Mouse (Mus musculus) kidney, adult 2 months (tissue): Measurements from ENCODE around the gene Maip1. TPM values are rescaled to one million over a fixed set of nuclear protein-coding genes. Genes with fewer than 3 reads are reported as not detected.

Experiments
- DNase-seq: peaks from one replicate; pipeline ENCODE4 v3.0.0; 2021
- H3K27ac ChIP-seq: fragments of 200-500 bp; 2 replicates; pipeline ENCODE4 v1.5.1; 2012; ENCODE audit warnings: low read depth, low read length, control low read depth, inconsistent platforms; ENCODE audit not compliant: insufficient read depth
- H3K27me3 ChIP-seq: fragments of 200-500 bp; replicated peaks from 2 replicates; pipeline ENCODE4 v1.6.1; 2012; ENCODE audit warnings: mild to moderate bottlenecking, moderate library complexity, low read length, inconsistent platforms; ENCODE audit not compliant: control insufficient read depth, insufficient read depth
- H3K36me3 ChIP-seq: fragments of 200-500 bp; 2 replicates; pipeline ENCODE4 v1.6.1; 2012; ENCODE audit warnings: mild to moderate bottlenecking, moderate library complexity, low read length, inconsistent platforms; ENCODE audit not compliant: control insufficient read depth, insufficient read depth
- H3K4me1 ChIP-seq: fragments of 200-500 bp; 2 replicates; pipeline ENCODE4 v1.6.1; 2011; ENCODE audit warnings: low read length; ENCODE audit not compliant: control insufficient read depth, insufficient read depth
- H3K4me3 ChIP-seq: fragments of 200-500 bp; 2 replicates; pipeline ENCODE4 v1.5.1; 2011; ENCODE audit warnings: mild to moderate bottlenecking, low read depth, low read length, control low read depth; ENCODE audit not compliant: insufficient read depth
- CTCF ChIP-seq: fragments of 200-500 bp; conservative IDR thresholded peaks from 2 replicates; pipeline ENCODE4 v1.5.1; 2011; ENCODE audit warnings: low read depth, mild to moderate bottlenecking, control low read depth, low read length, moderate library complexity, mixed read lengths; ENCODE audit not compliant: insufficient read depth, insufficient read length
- POLR2A ChIP-seq: fragments of 200-500 bp; IDR thresholded peaks from one replicate; pipeline ENCODE4 v1.6.1; 2011; ENCODE audit warnings: low read depth, low read length, control low read depth
- WGBS: fragments of 180-500 bp; shearing (Covaris S2); methylation state at CpG from one replicate; pipeline ENCODE4 v1.1.7; 2018; 5-methylcytosine and 5-hydroxymethylcytosine counted together
- polyA plus RNA-seq: library from polyadenylated mRNA; depleted of rRNA; stranded (reverse); fragments of >200 nt; gene quantifications from 2 replicates; pipeline ENCODE4 v1.2.3, GENCODE M21; 2012

Maip1 gene
- polyA plus RNA-seq, 1 experiment = 6.0 TPM

DNA sequence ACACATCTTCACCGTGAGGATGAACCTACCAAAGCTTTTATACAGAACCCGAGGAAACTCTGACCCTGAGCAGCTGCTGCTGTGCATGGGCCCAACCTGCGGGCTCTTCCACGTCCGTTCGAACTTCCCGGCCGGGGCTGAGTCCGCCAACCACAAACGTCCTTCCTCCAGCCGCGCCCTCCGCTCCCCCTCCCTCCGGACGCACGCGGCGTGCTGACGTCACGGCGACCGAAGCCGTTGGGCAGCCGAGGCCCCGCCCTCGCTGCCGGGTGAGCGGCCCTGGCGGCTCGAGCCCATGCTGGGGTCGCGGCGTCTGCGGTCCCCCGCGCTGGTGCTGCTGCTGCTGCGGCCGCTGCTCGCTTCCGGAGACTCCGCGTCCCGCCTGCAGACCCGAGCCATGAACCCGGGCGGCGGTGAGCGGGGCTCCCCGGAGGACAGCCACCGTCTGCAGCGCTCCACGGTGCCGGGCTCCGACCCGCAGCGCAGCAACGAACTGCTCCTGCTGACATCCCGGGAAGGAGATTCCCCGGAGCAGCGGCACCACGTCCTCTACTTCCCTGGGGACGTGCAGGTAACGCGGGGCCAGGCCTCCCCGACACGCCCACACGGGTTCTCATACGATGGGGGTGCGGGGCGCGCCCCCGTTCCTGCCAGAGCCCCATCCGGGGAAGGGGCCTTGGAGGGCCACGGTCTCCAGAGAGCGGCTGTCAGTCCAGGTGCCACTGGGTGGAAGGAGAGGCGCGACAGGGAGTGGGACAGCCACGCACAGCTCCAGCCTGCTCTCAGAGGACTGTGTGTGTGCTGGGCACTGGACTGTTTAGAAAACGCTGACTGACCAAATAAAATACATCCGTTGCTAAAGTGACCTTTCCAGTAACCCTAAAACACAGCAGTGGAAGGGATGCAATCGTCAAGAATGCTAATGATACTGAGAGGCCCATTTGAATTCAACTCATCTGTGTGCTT is 28.5 kb upstream of the Maip1 start, which contains the start of gene 1700066M21Rik:
Gene 1700066M21Rik, plus strand, starts transcription at position 245 of the 966 bp plus-strand sequence.
- H3K4me1 ChIP-seq = peaks cover 7% of the 10 kb centered on the region; the same call in 1 of the 2 replicates
- H3K36me3 ChIP-seq = no peaks in the 10 kb centered on the region
- 0 out of 2 replicates have a peak within 1 kb of the TSS, but pooled peaks have one; percentile 27 for H3K27ac ChIP-seq
- WGBS = under 1% methylated on average over 81 of the region's 81 CpGs
- TF ChIP-seq POLR2A (peak; percentile 51), CTCF (no peak)
- H3K27me3 ChIP-seq = no peaks in the 10 kb centered on the region
- peak within 1 kb of the TSS; percentile 87 for H3K4me3 ChIP-seq
- peak; percentile 96 for DNase-seq

GRCm38 (mm10) chr1:57386519-57386918 is 19.6 kb upstream of the Maip1 start:
- Histone ChIP-seq H3K4me3 (no peak overlapping the region), H3K27me3 (no peaks in the 10 kb centered on the region), H3K27ac (no peak overlapping the region), H3K4me1 (no peaks in the 10 kb centered on the region), H3K36me3 (no peaks in the 10 kb centered on the region)
- TF ChIP-seq POLR2A (no peak), CTCF (no peak)
- no peak for DNase-seq

- TF ChIP-seq POLR2A = no peak
- no peak for TF ChIP-seq CTCF
- Histone ChIP-seq H3K4me1 (no peaks in the 10 kb centered on the region), H3K27ac (no peak overlapping the region), H3K4me3 (no peak overlapping the region), H3K27me3 (no peaks in the 10 kb centered on the region), H3K36me3 (no peaks in the 10 kb centered on the region; the same call in 1 of the 2 replicates)
- no peak for DNase-seq
- 75% methylated on average over 2 of the region's 2 CpGs for WGBS
These were observed 18.3 kb upstream of the Maip1 start for GRCm38 (mm10) chr1:57387876-57388275.

DNA sequence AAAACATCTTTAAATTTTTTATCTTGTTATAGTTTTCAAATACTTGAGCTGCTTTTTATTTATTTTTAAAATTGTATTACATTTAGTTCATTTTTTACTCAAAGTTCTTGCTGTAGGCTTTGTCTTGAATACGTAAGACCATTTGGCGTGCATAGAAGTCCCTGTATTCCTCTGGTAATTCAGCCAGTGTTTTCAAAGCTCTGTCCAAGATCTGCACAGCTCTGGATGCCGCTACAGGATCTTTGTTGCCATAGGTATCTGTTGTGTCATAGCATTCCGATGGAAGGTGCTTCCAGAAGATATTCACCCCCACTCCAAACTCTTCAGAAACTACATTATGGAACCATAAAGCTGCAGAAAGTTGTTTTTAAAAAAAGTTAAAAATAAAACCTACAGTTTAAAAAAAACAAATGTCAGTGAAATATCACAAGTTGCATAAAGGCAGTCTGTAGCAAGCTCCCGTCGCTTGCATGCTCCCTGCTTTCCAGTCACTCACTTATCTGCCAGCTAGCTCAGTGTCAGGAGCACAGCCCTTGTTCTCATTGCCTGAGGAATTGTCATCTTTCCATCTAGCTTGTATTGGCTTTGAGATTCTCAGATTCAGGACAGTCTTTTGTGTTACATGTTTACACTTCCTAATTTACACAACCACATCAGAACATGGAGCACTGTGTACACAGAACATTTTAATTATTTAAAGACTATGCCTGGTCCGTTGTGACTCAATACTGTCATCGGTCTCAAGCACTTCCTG is 17.5 kb upstream of the Maip1 start:
- Histone ChIP-seq H3K4me1 (no peaks in the 10 kb centered on the region), H3K27ac (no peak overlapping the region), H3K4me3 (no peak overlapping the region), H3K27me3 (no peaks in the 10 kb centered on the region), H3K36me3 (no peaks in the 10 kb centered on the region; the same call in none of the 2 replicates)
- 92% methylated on average over 8 of the region's 8 CpGs for WGBS
- no peak for TF ChIP-seq CTCF
- TF ChIP-seq POLR2A = no peak
- DNase-seq = no peak

DNA sequence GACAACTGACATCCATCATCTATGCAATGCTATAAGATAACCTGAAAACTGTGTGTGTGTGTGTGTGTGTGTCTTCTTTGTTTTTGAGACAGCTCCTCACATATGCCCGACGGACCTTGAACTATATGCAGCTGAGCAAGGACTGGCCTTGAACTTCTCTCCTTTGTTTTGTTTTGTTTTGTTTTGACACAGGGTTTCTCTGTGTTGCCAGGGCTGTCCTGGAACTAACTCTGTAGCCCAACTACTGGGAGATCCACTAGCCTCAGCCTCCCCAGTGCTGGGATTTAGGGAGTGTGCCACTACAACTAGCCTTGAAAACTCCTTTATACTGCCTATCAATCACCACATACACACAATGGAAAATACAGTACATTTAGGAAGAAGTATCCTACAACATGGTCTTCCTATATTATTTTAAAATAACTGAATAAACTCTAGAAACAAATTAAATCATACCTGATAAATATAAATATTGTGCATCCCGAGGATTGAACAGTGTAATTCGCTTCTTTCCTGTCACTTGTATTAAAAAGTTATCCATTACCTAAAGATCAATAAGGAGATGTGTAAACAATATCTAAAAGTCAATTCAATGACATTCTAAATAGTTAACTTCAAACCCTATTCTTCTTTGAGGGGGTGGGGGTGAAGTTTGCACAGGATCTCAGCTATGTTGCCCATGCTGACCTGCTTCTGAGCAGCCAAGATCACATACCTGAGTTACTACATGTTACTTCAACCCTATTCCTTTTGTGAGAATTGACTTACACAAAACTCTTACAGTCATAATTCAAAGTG is 14.9 kb upstream of the Maip1 start:
- no peaks in the 10 kb centered on the region; the same call in none of the 2 replicates for H3K36me3 ChIP-seq
- H3K27me3 ChIP-seq = no peaks in the 10 kb centered on the region
- no peak overlapping the region for H3K4me3 ChIP-seq
- TF ChIP-seq POLR2A (no peak), CTCF (no peak)
- WGBS = 94% methylated on average over 4 of the region's 4 CpGs
- H3K27ac ChIP-seq = no peak overlapping the region
- DNase-seq = no peak
- no peaks in the 10 kb centered on the region for H3K4me1 ChIP-seq

DNA sequence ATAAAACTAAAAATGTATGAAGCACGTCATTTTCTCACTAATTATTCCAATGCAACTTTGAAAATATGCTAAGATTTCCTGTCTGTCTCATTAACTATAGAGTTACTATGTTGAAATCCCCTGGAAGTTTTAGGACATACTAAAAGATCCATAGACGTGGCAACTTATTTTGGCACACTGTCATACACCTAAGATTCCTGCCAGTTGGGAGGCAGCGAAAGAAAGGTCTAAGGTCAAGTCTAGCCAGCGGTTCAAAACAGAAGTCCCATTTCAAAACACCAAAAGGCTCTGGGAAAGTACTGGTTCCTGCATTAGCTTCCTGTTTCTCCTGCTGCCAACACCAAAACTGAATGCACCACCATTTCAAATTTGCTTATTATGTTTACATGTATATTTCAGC is 13.7 kb upstream of the Maip1 start:
- no peak for TF ChIP-seq CTCF
- no peak for TF ChIP-seq POLR2A
- Histone ChIP-seq H3K4me1 (no peaks in the 10 kb centered on the region), H3K4me3 (no peak overlapping the region), H3K27me3 (no peaks in the 10 kb centered on the region), H3K36me3 (no peaks in the 10 kb centered on the region; the same call in none of the 2 replicates), H3K27ac (no peak overlapping the region)
- 51% methylated on average over 4 of the region's 4 CpGs for WGBS
- no peak for DNase-seq
